Mouse (Mus musculus) G1E (cell line): ENCODE measurements around the gene Vash1. TPM values are rescaled to one million over a fixed set of nuclear protein-coding genes. Genes with fewer than 3 reads are reported as not detected.

Experiments
- ATAC-seq: 2 replicates; pipeline ENCODE4 v1.8.0; 2016; ENCODE audit warnings: mild to moderate bottlenecking; ENCODE audit not compliant: insufficient number of reproducible peaks, poor library complexity, low FRiP score, severe bottlenecking; ENCODE audit errors: extremely low read depth
- DNase-seq: peaks from one replicate; pipeline ENCODE4 v3.0.0; 2012; ENCODE audit warnings: low spot score
- H3K27me3 ChIP-seq: 2 replicates; pipeline ENCODE4 v1.6.1; 2012; ENCODE audit warnings: mild to moderate bottlenecking, low read length, inconsistent platforms; ENCODE audit not compliant: insufficient read depth
- H3K36me3 ChIP-seq: replicated peaks from 2 replicates; pipeline ENCODE3; 2012; ENCODE audit warnings: mild to moderate bottlenecking, inconsistent platforms
- H3K4me1 ChIP-seq: 2 replicates; pipeline ENCODE4 v1.6.1; 2012; ENCODE audit warnings: low read depth, low read length, inconsistent platforms, mixed read lengths; ENCODE audit not compliant: insufficient read depth
- H3K4me3 ChIP-seq: 2 replicates; pipeline ENCODE4 v1.5.1; 2012; ENCODE audit warnings: low read depth, mild to moderate bottlenecking, inconsistent platforms, low read length, moderate library complexity, mixed read lengths
- H3K9me3 ChIP-seq: replicated peaks from 2 replicates; pipeline ENCODE4 v1.6.1; 2012; ENCODE audit warnings: inconsistent platforms
- CTCF ChIP-seq: IDR thresholded peaks from 2 replicates; pipeline ENCODE4 v1.5.1; 2012; ENCODE audit warnings: low read depth, low read length, inconsistent platforms, mixed read lengths
- GATA1 ChIP-seq: IDR thresholded peaks from 2 replicates; pipeline ENCODE4 v1.6.1; 2012; ENCODE audit warnings: borderline replicate concordance, low read length, inconsistent platforms, mixed read lengths
- GATA2 ChIP-seq: IDR thresholded peaks from 2 replicates; pipeline ENCODE4 v1.6.1; 2012; ENCODE audit warnings: low read depth, low read length, inconsistent platforms, borderline replicate concordance
- POLR2AphosphoS5 ChIP-seq: IDR thresholded peaks from 2 replicates; pipeline ENCODE4 v1.6.1; 2012; ENCODE audit warnings: low read depth, low read length, inconsistent platforms; ENCODE audit not compliant: insufficient replicate concordance
- TAL1 ChIP-seq: conservative IDR thresholded peaks from 2 replicates; pipeline ENCODE4 v1.6.1; 2012; ENCODE audit warnings: low read depth, low read length, inconsistent platforms, mixed read lengths
- polyA plus RNA-seq: library from polyadenylated mRNA; stranded (reverse); fragments of >175 nt; gene quantifications from 2 replicates; pipeline ENCODE4 v1.2.3, GENCODE M21; 2012
- total RNA-seq, 2 experiments: library from RNA; stranded (forward) in 1 of 2; stranded (reverse) in 1 of 2; fragments of 200-1000 nt in 1 of 2; fragments of >200 nt in 1 of 2; fragmentation: Nextera tagmentation in 1 of 2; gene quantifications; 2 replicates each; pipeline ENCODE4 v1.2.3; 2014 to 2017

The Vash1 gene
- total and polyA plus RNA-seq, 3 experiments = not detected

DNA sequence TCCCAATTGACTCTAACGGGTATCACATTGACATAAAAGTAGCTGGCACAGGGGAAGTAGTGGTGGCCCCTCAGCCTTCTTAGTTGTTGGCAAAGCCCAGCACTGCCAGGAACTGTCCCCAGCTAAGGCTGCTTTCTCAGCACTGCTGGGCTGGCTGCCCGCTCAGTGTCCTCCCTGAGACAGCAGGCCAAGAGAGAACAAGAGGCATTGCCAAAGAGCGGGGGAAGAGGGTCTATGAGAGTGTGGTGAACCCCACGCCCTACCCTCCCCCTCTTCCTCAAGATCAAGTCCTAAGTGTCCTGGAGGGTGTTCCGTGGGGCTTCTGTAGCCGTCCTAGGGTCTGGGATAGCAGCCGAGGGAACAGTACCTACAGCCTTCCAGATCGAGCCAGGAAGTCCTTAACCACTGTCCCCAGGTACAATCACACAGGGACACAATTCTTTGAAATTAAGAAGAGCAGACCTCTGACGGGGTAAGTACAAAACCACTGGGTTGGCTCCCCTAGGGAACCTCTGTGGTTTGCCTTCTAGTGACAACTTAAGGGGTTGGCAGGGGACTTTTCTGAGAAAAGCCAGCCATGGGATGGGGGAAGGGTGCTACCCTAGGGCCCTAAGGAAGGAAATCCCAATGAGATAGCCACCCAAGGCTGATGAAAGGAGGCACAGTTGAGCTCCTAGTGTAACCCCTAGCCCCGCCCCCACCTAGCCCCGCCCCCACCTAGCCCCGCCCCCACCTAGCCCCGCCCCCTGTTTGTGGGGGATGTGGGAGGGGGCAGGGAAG, 8.2 kb downstream of the Vash1 start:
- TF ChIP-seq CTCF = no peak
- no peak for TF ChIP-seq POLR2AphosphoS5
- no peak for TF ChIP-seq GATA2
- no peak for TF ChIP-seq GATA1
- TF ChIP-seq TAL1 = no peak
- H3K4me1 ChIP-seq = peaks cover 18% of the 10 kb centered on the region
- no peaks in the 10 kb centered on the region for H3K9me3 ChIP-seq
- ATAC-seq (no peak), DNase-seq (peak; percentile 62)
- peaks cover 16% of the 10 kb centered on the region; the same call in 1 of the 2 replicates for H3K27me3 ChIP-seq
- no peak overlapping the region for H3K4me3 ChIP-seq
- H3K36me3 ChIP-seq = no peaks in the 10 kb centered on the region

DNA sequence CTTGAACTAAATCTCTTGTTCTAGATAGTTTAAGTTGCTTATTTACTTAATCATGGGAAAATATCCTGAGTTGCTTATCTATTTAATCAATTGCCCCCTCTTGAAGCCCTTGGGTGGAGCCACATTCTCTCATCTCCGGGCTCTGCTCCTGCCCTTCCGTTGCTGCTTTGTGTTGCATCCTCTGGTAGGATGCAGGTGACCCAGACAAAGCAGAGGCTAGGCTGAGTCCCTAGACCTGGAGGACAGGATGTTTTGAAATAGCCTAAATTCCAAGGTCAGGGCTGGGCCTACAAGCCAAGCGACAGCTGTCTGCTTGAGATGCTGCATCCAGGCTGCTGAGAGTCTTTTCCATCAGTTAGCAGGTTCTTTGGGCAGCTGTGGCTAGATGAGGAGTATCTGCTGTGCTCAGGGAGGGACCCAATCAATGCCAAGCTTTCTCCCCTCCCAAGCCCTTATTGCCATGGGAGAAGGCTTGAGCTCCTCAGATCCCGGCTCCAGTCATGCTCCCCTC, 9.0 kb downstream of the Vash1 start:
- DNase-seq (no peak), ATAC-seq (no peak)
- Histone ChIP-seq H3K27me3 (peaks cover 16% of the 10 kb centered on the region; the same call in 1 of the 2 replicates), H3K4me1 (peaks cover 18% of the 10 kb centered on the region), H3K36me3 (no peaks in the 10 kb centered on the region), H3K9me3 (no peaks in the 10 kb centered on the region), H3K4me3 (no peak overlapping the region)
- TF ChIP-seq POLR2AphosphoS5 (no peak), CTCF (no peak), TAL1 (no peak), GATA1 (no peak), GATA2 (no peak)

DNA sequence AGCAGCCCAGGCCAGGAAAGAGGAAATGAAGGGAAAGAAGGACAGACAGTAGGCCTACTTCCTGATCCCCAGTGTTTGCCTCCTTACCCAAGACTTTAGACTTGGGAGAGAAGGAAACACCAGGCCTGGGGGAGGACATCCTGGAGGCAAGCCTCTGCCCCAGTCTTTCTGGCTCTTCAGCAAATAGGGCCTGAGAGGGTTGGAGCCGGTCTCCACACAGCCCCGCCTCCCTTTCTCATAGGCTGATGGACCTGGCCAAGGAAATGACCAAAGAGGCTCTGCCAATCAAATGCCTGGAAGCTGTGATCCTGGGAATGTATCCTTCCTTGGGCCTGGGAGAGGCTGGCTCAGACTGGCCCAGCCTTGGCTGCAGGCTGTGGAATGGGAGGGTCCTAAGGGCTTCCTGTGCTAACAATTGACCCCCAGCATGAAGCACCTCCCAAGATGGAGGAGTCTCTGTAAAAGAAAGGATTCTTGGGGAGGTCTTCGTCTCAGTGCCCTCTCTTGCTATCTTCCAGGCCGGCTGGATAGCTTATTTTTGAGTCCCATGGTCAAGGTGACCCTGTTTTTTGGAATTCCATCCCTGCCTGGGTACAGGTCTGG, 9.6 kb downstream of the Vash1 start:
- H3K4me3 ChIP-seq = no peak overlapping the region

DNA sequence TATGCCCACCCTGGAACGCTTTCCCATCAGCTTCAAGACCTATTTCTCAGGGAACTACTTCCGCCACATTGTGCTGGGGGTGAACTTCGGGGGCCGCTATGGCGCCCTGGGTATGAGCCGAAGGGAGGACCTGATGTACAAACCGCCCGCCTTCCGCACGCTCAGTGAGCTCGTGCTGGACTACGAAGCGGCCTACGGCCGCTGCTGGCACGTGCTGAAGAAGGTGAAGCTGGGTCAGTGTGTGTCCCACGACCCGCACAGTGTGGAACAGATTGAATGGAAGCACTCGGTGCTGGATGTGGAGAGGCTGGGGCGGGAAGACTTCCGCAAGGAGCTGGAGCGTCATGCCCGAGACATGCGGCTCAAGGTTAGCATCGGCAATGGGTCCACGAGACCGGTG, 10.4 kb downstream of the Vash1 start:
- Histone ChIP-seq H3K9me3 (no peaks in the 10 kb centered on the region), H3K36me3 (no peaks in the 10 kb centered on the region), H3K4me1 (peaks cover 18% of the 10 kb centered on the region), H3K4me3 (no peak overlapping the region), H3K27me3 (peaks cover 17% of the 10 kb centered on the region; the same call in 1 of the 2 replicates)
- TF ChIP-seq CTCF (no peak), GATA1 (no peak), GATA2 (no peak)
- no peak for ATAC-seq
- no peak for DNase-seq

More for the DNA sequence above, 9.6 kb downstream of the Vash1 start:
- peaks cover 18% of the 10 kb centered on the region for H3K4me1 ChIP-seq
- H3K9me3 ChIP-seq = no peaks in the 10 kb centered on the region
- DNase-seq (no peak), ATAC-seq (no peak)
- H3K27me3 ChIP-seq = peaks cover 18% of the 10 kb centered on the region; the same call in 1 of the 2 replicates
- TF ChIP-seq CTCF (no peak), TAL1 (no peak), POLR2AphosphoS5 (no peak), GATA2 (no peak), GATA1 (no peak)
- no peaks in the 10 kb centered on the region for H3K36me3 ChIP-seq

- H3K9me3 ChIP-seq = no peaks in the 10 kb centered on the region
- TF ChIP-seq TAL1 = no peak
- no peak for TF ChIP-seq POLR2AphosphoS5
- no peak for TF ChIP-seq CTCF
- TF ChIP-seq GATA1 = no peak
- no peak for TF ChIP-seq GATA2
- peaks cover 18% of the 10 kb centered on the region for H3K4me1 ChIP-seq
- H3K36me3 ChIP-seq = no peaks in the 10 kb centered on the region
- H3K4me3 ChIP-seq = no peak overlapping the region
- DNase-seq = no peak
- peaks cover 17% of the 10 kb centered on the region for H3K27me3 ChIP-seq
- ATAC-seq = no peak
These were observed 12.4 kb downstream of the Vash1 start for GRCm38 (mm10) chr12:86690700-86691485.
